Mouse (Mus musculus) forebrain, embryonic 13.5 days (tissue): ENCODE data around the gene Lacc1. TPM values are rescaled to one million over a fixed set of nuclear protein-coding genes. Genes with fewer than 3 reads are reported as not detected.

Experiments used
- ATAC-seq: fragments of 200-750 bp; cut with Nextera tagmentation; 2 replicates; pipeline ENCODE4 v1.8.0; 2017
- H3K27ac ChIP-seq: fragments of 300-500 bp; sonication (generic); 2 replicates; pipeline ENCODE4 v1.5.1; 2015; ENCODE audit warnings: inconsistent platforms, mild to moderate bottlenecking, moderate library complexity
- H3K27me3 ChIP-seq: fragments of 300-500 bp; sonication (generic); 2 replicates; pipeline ENCODE4 v1.6.1; 2015; ENCODE audit warnings: mild to moderate bottlenecking, inconsistent platforms
- H3K36me3 ChIP-seq: fragments of 300-500 bp; sonication (generic); 2 replicates; pipeline ENCODE4 v1.6.1; 2015; ENCODE audit warnings: mild to moderate bottlenecking, inconsistent platforms; ENCODE audit not compliant: poor library complexity, severe bottlenecking
- H3K4me1 ChIP-seq: fragments of 300-500 bp; sonication (generic); 2 replicates; pipeline ENCODE4 v1.6.1; 2015; ENCODE audit warnings: inconsistent platforms
- H3K4me2 ChIP-seq: fragments of 300-500 bp; sonication (generic); 2 replicates; pipeline ENCODE4 v1.6.1; 2015; ENCODE audit warnings: inconsistent platforms, mild to moderate bottlenecking, moderate library complexity
- H3K4me3 ChIP-seq: fragments of 300-500 bp; sonication (generic); 2 replicates; pipeline ENCODE4 v1.5.1; 2015; ENCODE audit warnings: mild to moderate bottlenecking, inconsistent platforms
- H3K9ac ChIP-seq: fragments of 300-500 bp; sonication (generic); 2 replicates; pipeline ENCODE4 v1.6.1; 2015; ENCODE audit warnings: mild to moderate bottlenecking, inconsistent platforms
- H3K9me3 ChIP-seq: fragments of 300-500 bp; sonication (generic); replicated peaks from 2 replicates; pipeline ENCODE4 v1.6.1; 2016; ENCODE audit warnings: inconsistent platforms
- WGBS: fragments of 180-500 bp; shearing (Covaris S2); methylation state at CpG from one replicate; pipeline ENCODE4 v1.1.7; 2015; 5-methylcytosine and 5-hydroxymethylcytosine counted together
- polyA plus RNA-seq: library from polyadenylated mRNA; unstranded; fragments of >200 nt; fragmentation: Nextera tagmentation; extraction: Ambion mirVana; gene quantifications from 2 replicates; pipeline ENCODE4 v1.2.1, GENCODE M21; 2015

Lacc1 gene
- polyA plus RNA-seq, result 2.1 and 2.6 TPM in 2 replicates

- Histone ChIP-seq H3K4me1 (peaks cover 10% of the 10 kb centered on the region; the same call in 1 of the 2 replicates), H3K9me3 (no peaks in the 10 kb centered on the region), H3K27ac (no peak within 1 kb of the TSS), H3K4me2 (peak within 1 kb of the TSS; percentile 82), H3K27me3 (no peaks in the 10 kb centered on the region), H3K9ac (peak within 1 kb of the TSS; percentile 70), H3K4me3 (peak within 1 kb of the TSS; percentile 51), H3K36me3 (no peaks in the 10 kb centered on the region)
- WGBS, result under 1% methylated on average over 76 of the region's 86 CpGs
- peak; percentile 77 for ATAC-seq
Observed at GRCm38 (mm10) chr14:77036226-77037046, at the start of gene Lacc1, which contains the start of gene Ccdc122. Gene Lacc1 (minus strand): TSS chr14:77036904. Gene Ccdc122 (plus strand): TSS chr14:77036772.

DNA sequence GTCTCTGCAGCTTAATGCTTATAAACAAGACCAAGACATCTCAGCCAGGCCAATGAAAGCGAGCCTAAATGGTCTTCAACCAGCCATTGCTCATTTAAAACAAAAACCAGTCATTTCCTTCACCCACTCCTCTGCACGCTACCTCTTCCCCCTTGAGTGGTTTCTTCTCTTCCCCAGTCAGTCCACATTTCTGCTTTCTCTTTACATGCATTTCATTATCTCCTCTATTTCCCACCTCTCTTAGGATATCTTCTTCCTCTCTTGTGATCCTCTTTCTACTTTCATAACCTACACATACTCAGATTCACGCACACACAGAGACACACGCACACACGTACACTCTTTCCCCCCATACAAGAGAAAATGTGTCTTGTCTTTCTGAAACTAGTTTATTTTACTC lies 44.5 kb upstream of the Lacc1 start:
- Histone ChIP-seq H3K4me1 (no peaks in the 10 kb centered on the region), H3K9ac (no peak overlapping the region), H3K27ac (no peak overlapping the region), H3K36me3 (no peaks in the 10 kb centered on the region), H3K4me3 (no peak overlapping the region), H3K4me2 (no peak overlapping the region), H3K27me3 (no peaks in the 10 kb centered on the region), H3K9me3 (no peaks in the 10 kb centered on the region)
- 88% methylated on average over 5 of the region's 5 CpGs for WGBS
- ATAC-seq, result no peak

DNA sequence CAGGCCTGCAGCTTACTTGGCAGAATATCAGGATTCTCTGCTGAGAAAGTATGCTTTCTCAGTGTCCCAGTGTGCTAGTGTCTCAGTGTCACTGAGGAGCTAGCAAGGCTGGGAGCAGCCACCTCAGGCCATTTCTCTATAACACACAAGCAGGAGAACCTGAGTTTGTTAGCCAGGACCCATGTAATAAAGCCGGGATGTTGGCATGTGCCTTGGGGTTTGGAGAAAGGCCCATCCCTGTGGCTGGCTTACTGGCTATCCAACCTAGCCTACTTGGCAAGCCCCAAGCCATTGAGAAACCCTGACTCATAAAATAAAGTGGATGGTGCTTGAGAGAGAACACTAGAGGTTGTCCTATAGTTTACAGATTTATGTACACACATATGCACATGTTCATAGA lies 32.7 kb upstream of the Lacc1 start:
- Histone ChIP-seq H3K4me2 (no peak overlapping the region), H3K9ac (no peak overlapping the region), H3K27me3 (no peaks in the 10 kb centered on the region), H3K36me3 (no peaks in the 10 kb centered on the region), H3K27ac (no peak overlapping the region), H3K9me3 (no peaks in the 10 kb centered on the region), H3K4me3 (no peak overlapping the region), H3K4me1 (no peaks in the 10 kb centered on the region)
- 74% methylated on average over 1 of the region's 1 CpGs for WGBS
- no peak for ATAC-seq

GRCm38 (mm10) chr14:77053288-77053687 lies 16.6 kb upstream of the Lacc1 start:
- Histone ChIP-seq H3K4me3 (no peak overlapping the region), H3K36me3 (no peaks in the 10 kb centered on the region), H3K4me1 (no peaks in the 10 kb centered on the region), H3K9me3 (0 out of 2 replicates have a peak, but pooled peaks cover 6% of the 10 kb centered on the region), H3K9ac (no peak overlapping the region), H3K27ac (no peak overlapping the region), H3K4me2 (no peak overlapping the region), H3K27me3 (no peaks in the 10 kb centered on the region)
- no peak for ATAC-seq

GRCm38 (mm10) chr14:77037832-77038425 lies 1.2 kb upstream of the Lacc1 start:
- Histone ChIP-seq H3K27ac (no peak overlapping the region), H3K9ac (no peak overlapping the region), H3K4me2 (no peak overlapping the region), H3K9me3 (no peaks in the 10 kb centered on the region), H3K4me1 (peaks cover 10% of the 10 kb centered on the region; the same call in 1 of the 2 replicates), H3K36me3 (no peaks in the 10 kb centered on the region), H3K4me3 (no peak overlapping the region), H3K27me3 (no peaks in the 10 kb centered on the region)
- ATAC-seq, result no peak
- WGBS, result 71% methylated on average over 8 of the region's 8 CpGs

DNA sequence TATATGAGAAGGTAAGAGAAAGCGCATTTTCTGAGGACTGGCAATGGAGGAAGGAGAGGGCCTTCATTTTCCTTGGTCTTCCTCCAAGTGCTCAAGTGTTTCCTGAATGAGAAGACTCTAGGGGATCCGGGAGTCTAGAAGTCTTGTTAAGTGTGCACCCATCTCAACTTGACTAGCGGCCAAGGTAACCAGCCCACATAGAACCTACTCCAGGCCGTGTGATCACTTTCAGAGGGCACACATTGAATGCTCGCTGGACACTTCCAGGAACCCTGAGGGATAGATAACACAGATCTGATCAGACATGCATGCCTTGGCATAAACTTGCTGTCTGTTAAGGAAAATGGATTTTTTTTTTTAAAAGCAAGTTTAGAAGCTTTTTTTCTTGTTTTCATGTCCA lies 626 bp upstream of the Lacc1 start:
- Histone ChIP-seq H3K4me1 (peaks cover 10% of the 10 kb centered on the region; the same call in 1 of the 2 replicates), H3K4me2 (no peak overlapping the region), H3K4me3 (no peak overlapping the region), H3K9me3 (no peaks in the 10 kb centered on the region), H3K36me3 (no peaks in the 10 kb centered on the region), H3K9ac (no peak overlapping the region), H3K27me3 (no peaks in the 10 kb centered on the region), H3K27ac (no peak overlapping the region)
- ATAC-seq, result no peak
- WGBS, result 94% methylated on average over 5 of the region's 5 CpGs

DNA sequence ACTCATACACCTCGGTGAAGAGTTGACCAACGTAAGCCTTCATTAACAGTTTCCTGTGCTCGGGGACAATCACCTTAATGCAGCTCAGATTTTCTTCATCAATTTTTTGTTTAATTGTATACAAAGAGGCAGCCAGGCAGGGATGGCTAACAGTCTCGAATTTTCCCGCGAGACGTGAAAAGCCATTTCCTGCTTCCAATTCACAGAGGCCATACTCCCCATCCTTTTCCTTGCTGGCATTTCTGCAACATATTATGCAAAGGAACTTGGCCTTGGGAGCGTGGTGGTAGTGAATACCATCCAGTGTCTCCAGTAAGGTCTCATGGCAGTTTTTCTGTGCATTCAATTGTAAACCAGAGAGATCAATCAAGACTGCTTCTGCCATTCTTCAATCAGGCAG lies 1.7 kb downstream of the Lacc1 start:
- no peak for ATAC-seq
- Histone ChIP-seq H3K36me3 (no peaks in the 10 kb centered on the region), H3K27me3 (no peaks in the 10 kb centered on the region), H3K9ac (no peak overlapping the region), H3K4me1 (peaks cover 10% of the 10 kb centered on the region; the same call in 1 of the 2 replicates), H3K9me3 (no peaks in the 10 kb centered on the region), H3K4me3 (no peak overlapping the region), H3K27ac (no peak overlapping the region), H3K4me2 (no peak overlapping the region)
- 79% methylated on average over 8 of the region's 8 CpGs for WGBS

GRCm38 (mm10) chr14:77034175-77034915 lies 2.4 kb downstream of the Lacc1 start:
- 55% methylated on average over 7 of the region's 7 CpGs for WGBS
- H3K4me3 ChIP-seq, result no peak overlapping the region
- H3K9ac ChIP-seq, result no peak overlapping the region
- H3K27ac ChIP-seq, result no peak overlapping the region
- peaks cover 10% of the 10 kb centered on the region; the same call in 1 of the 2 replicates for H3K4me1 ChIP-seq
- ATAC-seq, result no peak
- H3K4me2 ChIP-seq, result no peak overlapping the region
- H3K27me3 ChIP-seq, result no peaks in the 10 kb centered on the region
- H3K36me3 ChIP-seq, result no peaks in the 10 kb centered on the region
- no peaks in the 10 kb centered on the region for H3K9me3 ChIP-seq

DNA sequence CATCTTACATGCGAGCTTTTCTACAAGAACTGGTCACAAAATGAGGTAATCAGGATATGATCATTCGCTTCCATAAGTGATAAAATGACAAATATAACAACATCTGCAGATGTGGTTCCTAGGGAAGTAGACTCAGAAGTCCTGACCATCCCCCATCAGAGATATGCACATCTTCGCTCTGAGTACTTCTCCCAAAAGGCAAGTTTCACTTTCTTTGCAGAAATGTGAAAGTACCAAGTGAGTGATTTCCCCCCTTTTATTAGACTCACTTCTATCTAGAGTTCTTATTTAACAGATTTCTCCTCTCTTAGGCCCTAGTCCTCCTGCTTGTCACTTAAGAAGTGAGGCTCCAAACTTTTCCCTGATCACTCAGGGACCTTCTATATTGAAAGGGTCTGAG lies 3.3 kb downstream of the Lacc1 start:
- no peaks in the 10 kb centered on the region for H3K36me3 ChIP-seq
- H3K9me3 ChIP-seq, result no peaks in the 10 kb centered on the region

GRCm38 (mm10) chr14:77032433-77032832 lies 4.3 kb downstream of the Lacc1 start:
- H3K4me1 ChIP-seq, result peaks cover 10% of the 10 kb centered on the region; the same call in 1 of the 2 replicates
- H3K9ac ChIP-seq, result no peak overlapping the region
- H3K36me3 ChIP-seq, result no peaks in the 10 kb centered on the region
- H3K27me3 ChIP-seq, result no peaks in the 10 kb centered on the region
- no peak overlapping the region for H3K4me2 ChIP-seq
- H3K4me3 ChIP-seq, result no peak overlapping the region
- no peak overlapping the region for H3K27ac ChIP-seq
- no peak for ATAC-seq
- 70% methylated on average over 5 of the region's 5 CpGs for WGBS
- H3K9me3 ChIP-seq, result no peaks in the 10 kb centered on the region

More for the DNA sequence above, 3.3 kb downstream of the Lacc1 start:
- WGBS, result 97% methylated on average over 3 of the region's 3 CpGs
- H3K9ac ChIP-seq, result no peak overlapping the region
- H3K27me3 ChIP-seq, result no peaks in the 10 kb centered on the region
- H3K27ac ChIP-seq, result no peak overlapping the region
- no peak overlapping the region for H3K4me2 ChIP-seq
- ATAC-seq, result no peak
- H3K4me3 ChIP-seq, result no peak overlapping the region
- H3K4me1 ChIP-seq, result peaks cover 10% of the 10 kb centered on the region; the same call in 1 of the 2 replicates

- ATAC-seq, result no peak
- Histone ChIP-seq H3K9me3 (no peaks in the 10 kb centered on the region), H3K4me2 (no peak overlapping the region), H3K9ac (no peak overlapping the region), H3K27ac (no peak overlapping the region), H3K27me3 (no peaks in the 10 kb centered on the region), H3K36me3 (no peaks in the 10 kb centered on the region), H3K4me1 (no peaks in the 10 kb centered on the region), H3K4me3 (no peak overlapping the region)
- whole genome bisulfite sequencing, result 86% methylated on average over 5 of the region's 5 CpGs
Observed at GRCm38 (mm10) chr14:77030808-77031207, 5.9 kb downstream of the Lacc1 start.
